Mouse (Mus musculus) monocyte, adult 2 months (primary cell): ENCODE measurements around the gene Kalrn.
A peak's percentile ranks its signal among the peaks of the same experiment; 100 is the strongest.

Source experiments
- DNase-seq, 2 experiments: peaks; one replicate each; pipeline ENCODE4 v3.0.0; 2022; ENCODE audit warnings: low spot score in 2 of 2, low read depth in 1 of 2

The Kalrn gene

GRCm38 (mm10) chr16:33923758-33924157, 649.6 kb downstream of the Kalrn start:
- no peak for DNase-seq

GRCm38 (mm10) chr16:33923001-33923316, 650.4 kb downstream of the Kalrn start:
- DNase-seq: no peak

GRCm38 (mm10) chr16:33922111-33923000, 651.0 kb downstream of the Kalrn start:
- peak; percentile 24 to 31 for DNase-seq

- DNase-seq: no peak
Measured at GRCm38 (mm10) chr16:33921514-33921913, 651.8 kb downstream of the Kalrn start.
